In the genomic region with DNA sequence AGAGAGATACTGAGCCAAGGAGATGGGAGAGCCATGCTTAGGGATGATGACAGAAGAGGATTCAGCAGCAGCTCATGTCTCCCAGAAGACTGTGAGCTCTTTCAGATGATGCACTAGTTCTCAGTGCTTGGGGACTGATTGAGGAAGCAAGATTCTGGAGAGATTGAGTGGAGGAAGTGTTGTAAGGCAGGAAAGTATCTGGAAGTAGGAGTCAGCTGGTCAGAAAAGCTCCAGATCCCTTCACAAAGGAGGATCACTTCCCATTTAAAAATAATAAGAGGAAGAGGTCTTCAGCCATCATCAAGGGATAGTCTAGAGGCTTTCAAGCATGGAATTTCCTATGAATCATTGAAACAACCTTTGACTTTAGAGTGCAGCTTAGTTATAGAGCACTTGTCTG, we compare ENCODE assay signal across 18 mouse cellular contexts.
"Had no signal": no experiment of that assay in that cellular context is flagged by ENCODE, and none has a peak within 500 bp of the region (broad histone marks: within the 10 kb centered on the region; RNA-seq: fewer than 3 reads in every experiment).

No protein-coding gene starts in this region.

- DNase-seq: liver, postnatal 0 days; lung, adult 2 months; lung, postnatal 14 days; lung, postnatal 36 days; right cerebral cortex, postnatal 14 days; thymus, adult 2 months; thymus, postnatal 25 days; thymus, postnatal 4 days had no signal

- H3K36me3 ChIP-seq: lung, embryonic 15.5 days; midbrain, embryonic 13.5 days; midbrain, embryonic 15.5 days; neural tube, embryonic 12.5 days; stomach, embryonic 15.5 days had no signal

- H3K27ac ChIP-seq: lung, embryonic 15.5 days; macrophage; midbrain, embryonic 13.5 days; midbrain, embryonic 15.5 days; neural tube, embryonic 12.5 days; stomach, embryonic 15.5 days; stomach, postnatal 0 days had no signal

- H3K27me3 ChIP-seq: lung, embryonic 15.5 days; midbrain, embryonic 13.5 days; midbrain, embryonic 15.5 days; neural tube, embryonic 12.5 days; stomach, embryonic 15.5 days had no signal

- ATAC-seq: liver, postnatal 0 days; lung, postnatal 0 days; midbrain, embryonic 13.5 days; midbrain, embryonic 15.5 days had no signal

- H3K4me2 ChIP-seq: lung, embryonic 15.5 days; midbrain, embryonic 11.5 days; midbrain, embryonic 13.5 days; midbrain, embryonic 15.5 days; neural tube, embryonic 12.5 days; stomach, embryonic 15.5 days had no signal

- H3K4me1 ChIP-seq: lung, embryonic 15.5 days; megakaryocyte, embryonic 14.5 days; midbrain, embryonic 13.5 days; midbrain, embryonic 15.5 days; neural tube, embryonic 12.5 days; stomach, embryonic 15.5 days had no signal

- H3K9me3 ChIP-seq: lung, embryonic 15.5 days; megakaryocyte, embryonic 14.5 days; midbrain, embryonic 13.5 days; midbrain, embryonic 15.5 days; neural tube, embryonic 12.5 days; stomach, embryonic 15.5 days had no signal

- H3K4me3 ChIP-seq: lung, embryonic 15.5 days; megakaryocyte, embryonic 14.5 days; midbrain, embryonic 13.5 days; midbrain, embryonic 15.5 days; neural tube, embryonic 12.5 days; stomach, embryonic 15.5 days had no signal

- H3K9ac ChIP-seq: liver, postnatal 0 days; lung, embryonic 15.5 days; midbrain, embryonic 13.5 days; midbrain, embryonic 15.5 days; neural tube, embryonic 12.5 days; stomach, embryonic 15.5 days had no signal
